ENCODE assay signal across 15 mouse cellular contexts in genomic region chr9:20895382-20895781, GRCm38 (mm10).
"Had no signal": no experiment of that assay in that cellular context is flagged by ENCODE, and none has a peak within 500 bp of the region (broad histone marks: within the 10 kb centered on the region; RNA-seq: fewer than 3 reads in every experiment).

No protein-coding gene starts in this region.

- H3K9ac ChIP-seq: lung, embryonic 14.5 days; midbrain, embryonic 12.5 days; neural tube, embryonic 12.5 days had no signal

- H3K27me3 ChIP-seq: midbrain, embryonic 12.5 days; neural tube, embryonic 12.5 days had no signal

- DNase-seq: lung, adult 18-20 months; lung, embryonic 14.5 days; lung, postnatal 10 days; lung, postnatal 4 days; midbrain, embryonic 14.5 days; right cerebral cortex, postnatal 14 days; spleen, adult 18-20 months; thymus, adult 18-20 months; thymus, postnatal 14 days; thymus, postnatal 36 days had no signal

- H3K4me2 ChIP-seq: lung, embryonic 14.5 days; midbrain, embryonic 12.5 days; neural tube, embryonic 12.5 days had no signal

- H3K27ac ChIP-seq: midbrain, embryonic 10.5 days; midbrain, embryonic 12.5 days; neural tube, embryonic 12.5 days had no signal

- ATAC-seq: midbrain, embryonic 16.5 days had no signal

- H3K9me3 ChIP-seq: midbrain, embryonic 10.5 days; midbrain, embryonic 12.5 days; neural tube, embryonic 12.5 days had no signal

- H3K4me3 ChIP-seq: midbrain, embryonic 10.5 days; midbrain, embryonic 12.5 days; myocyte; neural tube, embryonic 12.5 days had no signal
